Mouse (Mus musculus) testis, postnatal 14 days (tissue): ENCODE results near the gene Adipor2.

Experiments used
- DNase-seq: peaks from one replicate; pipeline ENCODE4 v3.0.0; 2021; ENCODE audit warnings: low spot score

The Adipor2 gene

GRCm38 (mm10) chr6:119347813-119348212, 69.7 kb downstream of the Adipor2 start:
- no peak for DNase-seq

GRCm38 (mm10) chr6:119346257-119346656, 71.2 kb downstream of the Adipor2 start:
- no peak for DNase-seq

GRCm38 (mm10) chr6:119341409-119341808, 76.1 kb downstream of the Adipor2 start:
- DNase-seq, result no peak

GRCm38 (mm10) chr6:119338121-119338912, 79.2 kb downstream of the Adipor2 start:
- no peak for DNase-seq

- no peak for DNase-seq
Observed at GRCm38 (mm10) chr6:119337287-119337686, 80.2 kb downstream of the Adipor2 start.

GRCm38 (mm10) chr6:119336124-119336523, 81.4 kb downstream of the Adipor2 start:
- DNase-seq, result no peak

GRCm38 (mm10) chr6:119333831-119334230, 83.7 kb downstream of the Adipor2 start:
- no peak for DNase-seq

GRCm38 (mm10) chr6:119333202-119333601, 84.3 kb downstream of the Adipor2 start:
- DNase-seq, result no peak

GRCm38 (mm10) chr6:119332111-119332510, 85.4 kb downstream of the Adipor2 start:
- DNase-seq, result no peak

- no peak for DNase-seq
Observed at GRCm38 (mm10) chr6:119330506-119330905, 87.0 kb downstream of the Adipor2 start, which contains the start of gene Lrtm2. TSS of gene Lrtm2 (minus strand) at chr6:119330766.

- DNase-seq, result no peak
Observed at GRCm38 (mm10) chr6:119329936-119330335, 87.6 kb downstream of the Adipor2 start.

GRCm38 (mm10) chr6:119329215-119329714, 88.2 kb downstream of the Adipor2 start:
- no peak for DNase-seq

- no peak for DNase-seq
Observed at GRCm38 (mm10) chr6:119328521-119329115, 88.9 kb downstream of the Adipor2 start.

- DNase-seq, result no peak
Observed at GRCm38 (mm10) chr6:119326541-119326940, 91.0 kb downstream of the Adipor2 start.

- DNase-seq, result no peak
Observed at GRCm38 (mm10) chr6:119325978-119326377, 91.5 kb downstream of the Adipor2 start.

- no peak for DNase-seq
Observed at GRCm38 (mm10) chr6:119324776-119325175, 92.7 kb downstream of the Adipor2 start.

GRCm38 (mm10) chr6:119321752-119322151, 95.8 kb downstream of the Adipor2 start:
- DNase-seq, result no peak

- peak; percentile 33 for DNase-seq
Observed at GRCm38 (mm10) chr6:119320481-119320880, 97.0 kb downstream of the Adipor2 start.

- DNase-seq, result peak; percentile 30
Observed at GRCm38 (mm10) chr6:119319358-119319757, 98.1 kb downstream of the Adipor2 start.

GRCm38 (mm10) chr6:119318732-119319131, 98.8 kb downstream of the Adipor2 start:
- DNase-seq, result no peak

- no peak for DNase-seq
Observed at GRCm38 (mm10) chr6:119314751-119315476, 102.6 kb downstream of the Adipor2 start.

- no peak for DNase-seq
Observed at GRCm38 (mm10) chr6:119313588-119314375, 103.7 kb downstream of the Adipor2 start.
